Mouse (Mus musculus): ENCODE data around the gene Gnat2. TPM values are rescaled to one million over a fixed set of nuclear protein-coding genes. Genes with fewer than 3 reads are reported as not detected.

Gnat2 gene
- not detected in 2 replicates for total RNA-seq (2014; rRNA removed)
- polyA plus RNA-seq (2015; fragmentation: Nextera tagmentation; extraction: Ambion mirVana): 0.10 and 0.25 TPM in 2 replicates

- no peaks in the 10 kb centered on the region for H3K27me3 ChIP-seq (ENCODE audit: insufficient read depth, low read length)
- no peak for ATAC-seq
- no peak within 1 kb of the TSS for H3K27ac ChIP-seq
- TF ChIP-seq CTCF (IDR thresholded peaks at IDR 0.05; ENCODE audit: low read depth): no peak
- no peak within 1 kb of the TSS for H3K4me2 ChIP-seq (ENCODE audit: low read depth, low read length)
- no peak within 1 kb of the TSS for H3K9ac ChIP-seq (replicated peaks; ENCODE audit: low read length)
- no peaks in the 10 kb centered on the region for H3K36me3 ChIP-seq (ENCODE audit: insufficient read depth, low read length)
- DNase-seq (ENCODE audit: low spot score): no peak
- no peak within 1 kb of the TSS for H3K4me3 ChIP-seq (ENCODE audit: low read length)
- no peaks in the 10 kb centered on the region for H3K9me3 ChIP-seq (ENCODE audit: low read length)
- H3K4me1 ChIP-seq (ENCODE audit: insufficient read depth, low read length): no peaks in the 10 kb centered on the region
- WGBS: 76% methylated on average over 15 of the region's 15 CpGs
Measured at GRCm38 (mm10) chr3:108092536-108093115, at the start of gene Gnat2. TSS of gene Gnat2 (plus strand) at chr3:108092789.

DNA sequence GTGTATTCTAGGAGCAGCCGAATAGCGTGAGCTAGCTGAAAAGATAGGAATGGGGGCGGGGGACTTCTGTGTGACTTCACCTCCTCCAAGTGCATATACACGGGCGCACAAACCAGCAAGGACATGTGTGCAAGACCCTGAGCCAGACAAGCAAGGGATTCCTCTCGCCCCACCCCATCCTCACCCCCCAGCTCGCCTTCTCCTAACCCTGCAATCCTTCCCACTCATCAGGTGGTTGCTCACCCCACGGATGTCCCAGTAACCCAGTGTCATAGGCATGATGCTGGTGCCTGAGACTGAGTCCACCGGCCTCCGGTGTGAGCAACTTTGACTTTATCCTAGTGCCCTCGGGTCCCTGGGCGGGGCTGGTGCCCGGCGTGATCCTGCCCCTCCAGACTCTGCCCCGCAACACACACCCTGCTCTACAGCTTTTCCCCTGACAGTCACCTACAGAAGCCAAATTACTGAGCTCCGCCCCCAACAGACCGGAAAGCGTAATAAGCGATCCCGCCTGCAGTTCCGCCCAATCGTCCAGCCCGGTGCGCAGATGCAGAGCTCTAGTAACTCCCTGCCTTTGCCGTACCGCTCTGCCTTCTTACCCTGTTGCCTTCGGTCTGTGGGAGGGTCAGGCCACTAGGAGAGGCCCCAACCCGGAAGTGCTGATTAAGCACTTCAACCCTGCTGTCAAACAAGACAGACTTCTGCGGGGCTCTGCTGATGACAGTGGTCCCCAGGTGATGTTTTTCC is 48.0 kb upstream of the Gnat2 start, which contains the start of gene Gstm4:
Gene Gstm4 (minus strand): TSS at position 501 of the 747 bp plus-strand sequence.
- peaks cover 11% of the 10 kb centered on the region for H3K4me1 ChIP-seq (ENCODE audit: insufficient read depth, low read length)
- TF ChIP-seq CTCF (IDR thresholded peaks at IDR 0.05; ENCODE audit: low read depth): peak; percentile 29
- peak; percentile 91 for ATAC-seq
- H3K4me2 ChIP-seq (ENCODE audit: low read depth, low read length): peak within 1 kb of the TSS; percentile 87
- 6% methylated on average over 29 of the region's 29 CpGs for WGBS
- no peaks in the 10 kb centered on the region for H3K27me3 ChIP-seq (ENCODE audit: insufficient read depth, low read length)
- H3K4me3 ChIP-seq (ENCODE audit: low read length): peak within 1 kb of the TSS; percentile 48
- H3K9ac ChIP-seq (replicated peaks; ENCODE audit: low read length): peak within 1 kb of the TSS; percentile 60
- no peaks in the 10 kb centered on the region for H3K36me3 ChIP-seq (ENCODE audit: insufficient read depth, low read length)
- peak within 1 kb of the TSS; percentile 74; the same call in 1 of the 2 replicates for H3K27ac ChIP-seq
- DNase-seq (ENCODE audit: low spot score): peak; percentile 90
- no peaks in the 10 kb centered on the region for H3K9me3 ChIP-seq (ENCODE audit: low read length)

GRCm38 (mm10) chr3:108046944-108047655 is 45.5 kb upstream of the Gnat2 start:
- no peaks in the 10 kb centered on the region for H3K9me3 ChIP-seq (ENCODE audit: low read length)
- TF ChIP-seq CTCF (IDR thresholded peaks at IDR 0.05; ENCODE audit: low read depth): no peak
- no peak overlapping the region for H3K4me2 ChIP-seq (ENCODE audit: low read depth, low read length)
- H3K36me3 ChIP-seq (ENCODE audit: insufficient read depth, low read length): no peaks in the 10 kb centered on the region
- WGBS: 97% methylated on average over 2 of the region's 2 CpGs
- no peak overlapping the region for H3K9ac ChIP-seq (replicated peaks; ENCODE audit: low read length)
- H3K27ac ChIP-seq: no peak overlapping the region
- H3K4me1 ChIP-seq (ENCODE audit: insufficient read depth, low read length): peaks cover 11% of the 10 kb centered on the region
- ATAC-seq (no peak), DNase-seq (ENCODE audit: low spot score) (no peak)
- no peaks in the 10 kb centered on the region for H3K27me3 ChIP-seq (ENCODE audit: insufficient read depth, low read length)
- no peak overlapping the region for H3K4me3 ChIP-seq (ENCODE audit: low read length)

DNA sequence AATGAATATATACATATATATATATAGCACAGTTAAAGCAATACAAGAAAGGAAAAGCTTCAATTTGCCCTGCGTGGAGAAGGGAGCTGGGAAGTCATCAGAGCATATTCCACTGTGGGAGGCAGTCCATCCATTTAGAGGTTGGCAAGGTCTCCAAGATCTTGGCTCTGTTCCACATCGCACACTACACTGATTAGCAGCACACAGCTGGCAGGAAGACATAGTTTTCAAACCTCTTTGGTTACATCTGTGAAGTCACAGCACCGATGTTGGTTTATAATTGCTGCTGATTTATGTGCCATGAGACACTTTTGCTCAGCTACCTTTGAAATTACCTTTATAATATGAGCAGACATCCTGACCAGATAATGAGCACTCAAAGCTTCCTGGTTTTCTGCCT is 44.3 kb upstream of the Gnat2 start:
- H3K36me3 ChIP-seq (ENCODE audit: insufficient read depth, low read length): no peaks in the 10 kb centered on the region
- no peak for ATAC-seq
- no peaks in the 10 kb centered on the region for H3K9me3 ChIP-seq (ENCODE audit: low read length)
- DNase-seq (ENCODE audit: low spot score): no peak
- H3K27me3 ChIP-seq (ENCODE audit: insufficient read depth, low read length): no peaks in the 10 kb centered on the region
- H3K4me2 ChIP-seq (ENCODE audit: low read depth, low read length): no peak overlapping the region
- no peak overlapping the region for H3K4me3 ChIP-seq (ENCODE audit: low read length)
- H3K4me1 ChIP-seq (ENCODE audit: insufficient read depth, low read length): peaks cover 11% of the 10 kb centered on the region
- no peak for TF ChIP-seq CTCF (IDR thresholded peaks at IDR 0.05; ENCODE audit: low read depth)
- H3K27ac ChIP-seq: no peak overlapping the region
- H3K9ac ChIP-seq (replicated peaks; ENCODE audit: low read length): no peak overlapping the region
- 73% methylated on average over 3 of the region's 3 CpGs for WGBS

DNA sequence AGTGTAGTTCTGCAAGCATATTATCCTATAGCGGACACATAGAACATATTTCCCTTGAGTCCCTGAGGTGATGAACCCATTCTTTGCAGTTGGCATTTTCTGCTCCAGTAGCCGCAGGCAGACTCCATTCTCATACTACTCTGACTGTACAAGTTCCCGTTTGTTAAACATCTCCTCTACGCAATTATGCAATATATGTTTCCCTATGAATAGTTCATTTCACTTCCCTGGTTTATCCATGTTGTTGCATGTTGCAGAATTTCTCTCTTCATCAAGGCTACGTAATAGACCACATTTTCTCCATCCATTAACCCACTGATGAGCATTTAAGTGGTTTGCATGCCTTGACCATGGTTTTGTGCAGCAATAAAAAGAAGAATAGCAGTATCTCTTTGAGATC is 42.1 kb upstream of the Gnat2 start:
- Histone ChIP-seq H3K4me3 (ENCODE audit: low read length) (no peak overlapping the region), H3K27ac (no peak overlapping the region), H3K36me3 (ENCODE audit: insufficient read depth, low read length) (no peaks in the 10 kb centered on the region), H3K9me3 (ENCODE audit: low read length) (no peaks in the 10 kb centered on the region), H3K9ac (replicated peaks; ENCODE audit: low read length) (no peak overlapping the region), H3K4me2 (ENCODE audit: low read depth, low read length) (no peak overlapping the region), H3K27me3 (ENCODE audit: insufficient read depth, low read length) (no peaks in the 10 kb centered on the region), H3K4me1 (ENCODE audit: insufficient read depth, low read length) (no peaks in the 10 kb centered on the region)
- DNase-seq (ENCODE audit: low spot score): no peak
- ATAC-seq: no peak
- WGBS: 88% methylated on average over 5 of the region's 5 CpGs
- no peak for TF ChIP-seq CTCF (IDR thresholded peaks at IDR 0.05; ENCODE audit: low read depth)

- Histone ChIP-seq H3K4me2 (ENCODE audit: low read depth, low read length) (0 out of 2 replicates have a peak overlapping the region, but pooled peaks have one; percentile 8), H3K27ac (no peak overlapping the region), H3K27me3 (ENCODE audit: insufficient read depth, low read length) (no peaks in the 10 kb centered on the region), H3K4me1 (ENCODE audit: insufficient read depth, low read length) (no peaks in the 10 kb centered on the region), H3K9ac (replicated peaks; ENCODE audit: low read length) (no peak overlapping the region), H3K36me3 (ENCODE audit: insufficient read depth, low read length) (no peaks in the 10 kb centered on the region), H3K4me3 (ENCODE audit: low read length) (no peak overlapping the region), H3K9me3 (ENCODE audit: low read length) (no peaks in the 10 kb centered on the region)
- ATAC-seq: no peak
- peak; percentile 92 for DNase-seq (ENCODE audit: low spot score)
- TF ChIP-seq CTCF (IDR thresholded peaks at IDR 0.05; ENCODE audit: low read depth): peak; percentile 81
- 24% methylated on average over 7 of the region's 7 CpGs for WGBS
Measured at GRCm38 (mm10) chr3:108061420-108061819, 31.2 kb upstream of the Gnat2 start.
